Mouse (Mus musculus) embryonic facial prominence, embryonic 15.5 days (tissue): ENCODE measurements around the gene Kcnmb2. TPM values are rescaled to one million over a fixed set of nuclear protein-coding genes. Genes with fewer than 3 reads are reported as not detected.

Experiments used
- ATAC-seq: fragments of 200-750 bp; cut with Nextera tagmentation; 2 replicates; pipeline ENCODE4 v1.8.0; 2017; ENCODE audit warnings: low read depth, moderate TSS enrichment; ENCODE audit not compliant: insufficient number of reproducible peaks, low FRiP score, low TSS enrichment
- H3K27ac ChIP-seq: fragments of 300-500 bp; sonication (generic); replicated peaks from 2 replicates; pipeline ENCODE4 v1.5.1; 2015; ENCODE audit warnings: mild to moderate bottlenecking, inconsistent platforms
- H3K27me3 ChIP-seq: fragments of 300-500 bp; sonication (generic); 2 replicates; pipeline ENCODE4 v1.6.1; 2015; ENCODE audit warnings: inconsistent platforms
- H3K36me3 ChIP-seq: fragments of 300-500 bp; sonication (generic); 2 replicates; pipeline ENCODE4 v1.6.1; 2015; ENCODE audit warnings: mild to moderate bottlenecking, inconsistent platforms
- H3K4me1 ChIP-seq: fragments of 300-500 bp; sonication (generic); 2 replicates; pipeline ENCODE4 v1.6.1; 2015; ENCODE audit warnings: inconsistent platforms
- H3K4me2 ChIP-seq: fragments of 300-500 bp; sonication (generic); replicated peaks from 2 replicates; pipeline ENCODE4 v1.6.1; 2015; ENCODE audit warnings: mild to moderate bottlenecking, inconsistent platforms
- H3K4me3 ChIP-seq: fragments of 300-500 bp; sonication (generic); replicated peaks from 2 replicates; pipeline ENCODE4 v1.5.1; 2015; ENCODE audit warnings: mild to moderate bottlenecking, inconsistent platforms
- H3K9ac ChIP-seq: fragments of 300-500 bp; sonication (generic); 2 replicates; pipeline ENCODE4 v1.6.1; 2015; ENCODE audit warnings: inconsistent platforms
- H3K9me3 ChIP-seq: fragments of 300-500 bp; sonication (generic); replicated peaks from 2 replicates; pipeline ENCODE4 v1.6.1; 2016; ENCODE audit warnings: inconsistent platforms
- WGBS: fragments of 180-500 bp; shearing (Covaris S2); methylation state at CpG from one replicate; pipeline ENCODE4 v1.1.7; 2015; 5-methylcytosine and 5-hydroxymethylcytosine counted together
- polyA plus RNA-seq: library from polyadenylated mRNA; unstranded; fragments of >200 nt; fragmentation: Nextera tagmentation; extraction: Ambion mirVana; gene quantifications from 2 replicates; pipeline ENCODE4 v1.2.1, GENCODE M21; 2015

Kcnmb2 gene
- polyA plus RNA-seq, 1 experiment from 2014 or later: 2.4 TPM

DNA sequence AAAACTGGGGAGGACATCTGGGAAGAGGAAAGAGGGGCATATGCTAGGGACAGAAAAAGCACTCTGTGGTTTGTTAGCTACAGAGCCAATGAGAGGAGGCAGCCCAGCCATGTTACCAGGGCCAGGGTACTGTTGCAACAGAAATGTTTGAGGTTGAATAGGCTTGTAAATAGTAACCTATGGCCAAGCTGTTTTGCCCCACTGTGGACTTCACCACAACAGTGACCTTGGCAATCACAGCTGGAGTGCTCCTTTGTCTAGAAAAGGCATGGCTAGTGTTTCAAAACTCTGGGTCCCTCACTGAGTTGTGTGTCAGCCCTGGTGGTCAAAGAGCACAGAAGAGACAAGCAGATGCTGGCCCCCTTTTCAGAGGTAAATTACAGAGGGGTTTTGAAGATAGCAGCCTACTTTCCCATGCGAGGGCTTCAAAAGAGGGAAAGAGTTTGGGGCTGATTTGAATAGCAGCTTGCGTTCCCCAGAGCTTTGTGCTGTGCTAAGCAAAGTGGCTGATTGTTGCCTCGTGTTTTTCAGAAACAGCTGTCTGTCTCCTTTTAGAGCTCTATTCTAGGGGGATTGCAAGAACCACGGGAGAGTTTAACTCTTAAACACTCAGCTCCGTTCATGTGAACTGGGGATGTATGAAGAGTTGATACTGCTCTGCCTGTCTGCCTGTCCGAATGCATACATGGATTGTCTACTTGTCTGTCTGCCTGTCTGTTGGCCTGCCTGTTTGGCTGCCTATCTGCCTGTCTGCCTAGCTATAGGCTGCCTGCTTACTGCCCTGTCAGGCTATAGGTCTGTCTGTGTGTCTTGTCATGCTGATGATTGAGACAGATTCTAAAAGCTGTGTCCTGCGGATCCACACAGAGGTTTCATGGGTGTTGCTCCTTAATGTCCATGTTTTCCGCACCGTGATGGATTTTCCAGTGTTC lies 165.0 kb downstream of the Kcnmb2 start:
- H3K9me3 ChIP-seq: no peaks in the 10 kb centered on the region
- H3K9ac ChIP-seq: no peak overlapping the region
- no peaks in the 10 kb centered on the region for H3K36me3 ChIP-seq
- H3K4me1 ChIP-seq: no peaks in the 10 kb centered on the region
- no peak for ATAC-seq
- H3K27ac ChIP-seq: 0 out of 2 replicates have a peak overlapping the region, but pooled peaks have one; percentile 44
- H3K27me3 ChIP-seq: no peaks in the 10 kb centered on the region
- 32% methylated on average over 9 of the region's 9 CpGs for WGBS
- H3K4me2 ChIP-seq: no peak overlapping the region
- no peak overlapping the region for H3K4me3 ChIP-seq

DNA sequence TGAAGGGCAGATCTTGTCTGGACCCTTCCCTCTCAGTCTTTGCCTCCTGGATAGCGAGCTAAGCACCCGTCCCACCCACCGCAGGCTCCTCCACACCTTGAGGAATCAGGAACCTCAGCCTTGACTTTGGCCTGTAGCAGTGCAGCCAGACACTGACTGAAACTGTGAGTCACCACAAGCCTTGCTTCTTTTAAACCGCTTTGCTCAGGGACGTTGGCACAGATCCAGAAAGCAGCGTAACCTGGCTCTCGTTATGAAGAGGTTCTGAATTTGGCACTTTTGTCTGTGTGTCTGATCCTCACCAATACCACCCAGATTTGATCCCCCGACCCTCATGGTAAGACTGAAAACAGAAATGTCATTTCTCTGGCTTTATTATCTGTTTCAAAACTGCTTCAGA lies 171.6 kb downstream of the Kcnmb2 start:
- Histone ChIP-seq H3K27me3 (no peaks in the 10 kb centered on the region), H3K9me3 (no peaks in the 10 kb centered on the region), H3K4me3 (no peak overlapping the region), H3K9ac (no peak overlapping the region), H3K4me1 (no peaks in the 10 kb centered on the region), H3K4me2 (no peak overlapping the region), H3K36me3 (no peaks in the 10 kb centered on the region), H3K27ac (no peak overlapping the region)
- 40% methylated on average over 8 of the region's 8 CpGs for WGBS
- no peak for ATAC-seq

GRCm38 (mm10) chr3:32088762-32089161 lies 186.5 kb downstream of the Kcnmb2 start:
- no peak for ATAC-seq
- Histone ChIP-seq H3K27ac (no peak overlapping the region), H3K9ac (no peak overlapping the region), H3K4me1 (no peaks in the 10 kb centered on the region), H3K4me2 (no peak overlapping the region), H3K4me3 (no peak overlapping the region), H3K36me3 (no peaks in the 10 kb centered on the region), H3K9me3 (no peaks in the 10 kb centered on the region), H3K27me3 (no peaks in the 10 kb centered on the region)
- WGBS: 89% methylated on average over 1 of the region's 1 CpGs

- H3K27ac ChIP-seq: no peak overlapping the region
- H3K4me2 ChIP-seq: no peak overlapping the region
- 87% methylated on average over 10 of the region's 10 CpGs for WGBS
- no peaks in the 10 kb centered on the region for H3K27me3 ChIP-seq
- no peaks in the 10 kb centered on the region for H3K9me3 ChIP-seq
- no peak for ATAC-seq
- H3K4me1 ChIP-seq: no peaks in the 10 kb centered on the region
- H3K4me3 ChIP-seq: no peak overlapping the region
- no peak overlapping the region for H3K9ac ChIP-seq
- H3K36me3 ChIP-seq: no peaks in the 10 kb centered on the region
Measured at GRCm38 (mm10) chr3:32101391-32101790, 199.1 kb downstream of the Kcnmb2 start.

- Histone ChIP-seq H3K9me3 (no peaks in the 10 kb centered on the region), H3K27ac (no peak overlapping the region), H3K36me3 (no peaks in the 10 kb centered on the region), H3K4me3 (no peak overlapping the region), H3K4me1 (no peaks in the 10 kb centered on the region), H3K4me2 (no peak overlapping the region), H3K9ac (no peak overlapping the region), H3K27me3 (no peaks in the 10 kb centered on the region)
- 87% methylated on average over 5 of the region's 5 CpGs for WGBS
- ATAC-seq: no peak
Measured at GRCm38 (mm10) chr3:32119851-32120250, 217.5 kb downstream of the Kcnmb2 start.

- no peaks in the 10 kb centered on the region for H3K36me3 ChIP-seq
- no peak overlapping the region for H3K27ac ChIP-seq
- H3K4me1 ChIP-seq: no peaks in the 10 kb centered on the region
- no peak overlapping the region for H3K9ac ChIP-seq
- H3K9me3 ChIP-seq: no peaks in the 10 kb centered on the region
- no peak overlapping the region for H3K4me3 ChIP-seq
- 39% methylated on average over 3 of the region's 3 CpGs for WGBS
- no peaks in the 10 kb centered on the region for H3K27me3 ChIP-seq
- H3K4me2 ChIP-seq: no peak overlapping the region
- no peak for ATAC-seq
Measured at GRCm38 (mm10) chr3:32121731-32122130, 219.4 kb downstream of the Kcnmb2 start.

DNA sequence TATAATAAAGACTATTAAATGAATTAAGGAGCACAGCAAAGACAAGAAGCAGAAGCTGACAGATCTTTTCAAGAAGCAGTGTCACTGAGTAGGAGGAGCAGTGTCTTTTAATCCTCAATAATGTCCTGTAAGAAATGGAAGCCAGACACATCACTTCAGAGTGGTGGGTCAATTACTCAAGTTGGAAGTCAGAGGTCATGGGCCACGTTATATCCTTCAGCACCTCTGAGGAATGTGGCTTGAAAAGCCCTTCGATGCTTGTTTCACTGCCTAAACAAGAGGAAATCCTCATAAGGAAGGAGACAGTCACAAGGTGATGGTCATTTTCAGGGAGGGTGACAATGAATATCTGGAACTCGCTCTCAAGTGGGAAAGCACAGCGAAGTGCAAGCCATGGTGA lies 223.1 kb downstream of the Kcnmb2 start:
- Histone ChIP-seq H3K27me3 (no peaks in the 10 kb centered on the region), H3K9ac (no peak overlapping the region), H3K27ac (no peak overlapping the region), H3K36me3 (no peaks in the 10 kb centered on the region), H3K4me3 (no peak overlapping the region), H3K4me1 (no peaks in the 10 kb centered on the region), H3K4me2 (no peak overlapping the region), H3K9me3 (no peaks in the 10 kb centered on the region)
- 58% methylated on average over 4 of the region's 4 CpGs for WGBS
- ATAC-seq: no peak

DNA sequence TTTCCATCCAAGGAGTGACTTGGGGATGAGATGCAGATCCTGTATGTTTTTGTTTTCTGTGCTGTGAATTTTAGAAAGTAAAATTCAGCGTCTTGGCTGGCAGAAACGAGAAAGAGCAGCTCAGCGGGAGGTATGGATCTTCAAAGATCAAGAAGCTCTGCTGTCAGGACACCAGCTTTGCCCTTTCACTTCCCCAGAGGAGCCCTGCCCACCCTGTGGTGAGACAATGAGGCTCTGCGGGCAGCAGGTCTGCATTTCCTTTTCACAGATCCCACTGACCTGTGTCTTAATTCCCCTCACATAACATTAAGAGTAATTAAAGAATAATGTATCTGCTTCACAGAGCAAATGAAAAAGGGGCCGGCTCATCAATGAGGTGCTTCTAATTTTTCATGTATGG lies 226.1 kb downstream of the Kcnmb2 start:
- no peaks in the 10 kb centered on the region for H3K27me3 ChIP-seq
- H3K4me2 ChIP-seq: no peak overlapping the region
- H3K9ac ChIP-seq: no peak overlapping the region
- no peaks in the 10 kb centered on the region for H3K36me3 ChIP-seq
- no peak for ATAC-seq
- no peaks in the 10 kb centered on the region for H3K4me1 ChIP-seq
- H3K27ac ChIP-seq: no peak overlapping the region
- H3K4me3 ChIP-seq: no peak overlapping the region
- no peaks in the 10 kb centered on the region for H3K9me3 ChIP-seq
- 7% methylated on average over 5 of the region's 5 CpGs for WGBS

DNA sequence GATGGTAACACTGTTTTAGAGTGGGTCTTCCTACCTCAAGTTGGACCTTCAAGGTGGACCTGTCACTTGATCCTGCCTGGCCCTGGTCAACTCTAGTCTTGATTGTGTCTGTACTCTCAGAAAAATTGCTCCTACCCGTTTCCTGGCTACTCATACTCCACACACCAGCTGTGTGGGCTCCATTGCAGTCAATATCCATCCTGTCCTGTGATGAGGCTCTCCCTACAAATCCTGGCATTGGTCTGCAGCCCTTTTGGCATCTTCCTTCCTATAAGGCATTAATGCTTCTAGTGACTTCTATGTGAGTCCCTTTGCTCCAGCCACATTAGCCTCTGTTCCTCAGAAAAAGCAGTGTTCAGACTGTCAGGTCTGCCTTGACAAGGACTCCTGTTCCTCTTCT lies 228.4 kb downstream of the Kcnmb2 start:
- Histone ChIP-seq H3K27ac (no peak overlapping the region), H3K27me3 (no peaks in the 10 kb centered on the region), H3K36me3 (no peaks in the 10 kb centered on the region), H3K4me1 (no peaks in the 10 kb centered on the region), H3K4me2 (no peak overlapping the region), H3K4me3 (no peak overlapping the region), H3K9ac (no peak overlapping the region), H3K9me3 (no peaks in the 10 kb centered on the region)
- WGBS: 50% methylated on average over 1 of the region's 1 CpGs
- no peak for ATAC-seq

DNA sequence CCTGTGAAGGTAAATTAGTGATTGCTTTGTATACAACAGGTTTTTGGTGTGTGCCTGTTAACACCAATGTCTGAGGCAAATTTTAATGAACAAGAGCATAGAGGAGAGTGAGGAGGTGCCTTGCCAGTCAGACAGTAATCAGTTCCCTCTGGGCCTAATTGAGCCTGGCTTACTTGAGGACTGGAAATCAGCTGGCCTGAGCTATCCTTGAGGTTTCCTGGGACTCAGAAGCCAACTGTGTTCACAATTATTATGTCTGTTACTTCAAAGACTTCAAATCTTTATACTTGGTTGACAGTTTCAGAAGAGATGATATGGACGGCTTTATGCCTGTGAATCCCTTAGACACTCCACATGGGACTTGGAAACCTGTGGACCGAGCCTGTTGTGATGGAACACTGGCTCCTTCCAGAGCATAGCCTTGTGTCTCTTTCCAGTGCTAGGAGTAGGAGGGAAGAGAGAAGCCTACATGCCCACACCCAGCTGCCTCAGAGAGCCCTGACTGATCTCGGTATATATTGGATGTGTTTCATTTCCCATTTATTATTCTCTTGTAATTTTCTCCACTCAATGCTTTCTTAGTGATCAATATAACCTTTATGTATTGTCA lies 230.2 kb downstream of the Kcnmb2 start:
- Histone ChIP-seq H3K4me3 (no peak overlapping the region), H3K4me1 (no peaks in the 10 kb centered on the region), H3K4me2 (no peak overlapping the region), H3K9ac (no peak overlapping the region), H3K27ac (no peak overlapping the region), H3K36me3 (no peaks in the 10 kb centered on the region), H3K27me3 (no peaks in the 10 kb centered on the region), H3K9me3 (no peaks in the 10 kb centered on the region)
- no peak for ATAC-seq
- WGBS: 66% methylated on average over 3 of the region's 3 CpGs

DNA sequence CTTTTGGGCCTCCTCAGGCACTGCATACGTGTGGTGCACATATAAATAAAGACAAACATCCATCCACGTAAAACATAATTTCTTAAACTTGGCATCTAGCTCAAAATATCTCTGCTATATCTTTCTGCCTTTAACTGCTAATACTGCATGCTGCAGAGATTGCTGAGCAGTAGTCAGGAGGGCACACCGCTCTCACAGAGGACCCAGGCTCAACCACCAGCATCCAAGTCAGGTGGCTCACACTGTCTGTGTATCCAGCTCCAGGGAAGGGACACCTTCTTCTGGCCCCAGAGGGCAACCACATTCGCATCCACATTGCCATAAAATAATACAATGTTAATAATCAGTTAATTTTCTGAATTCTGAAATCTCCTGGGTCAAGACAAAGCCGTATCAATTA lies 241.9 kb downstream of the Kcnmb2 start:
- Histone ChIP-seq H3K4me3 (no peak overlapping the region), H3K4me2 (no peak overlapping the region), H3K9ac (no peak overlapping the region), H3K27me3 (no peaks in the 10 kb centered on the region), H3K27ac (no peak overlapping the region), H3K36me3 (no peaks in the 10 kb centered on the region), H3K9me3 (no peaks in the 10 kb centered on the region), H3K4me1 (no peaks in the 10 kb centered on the region)
- ATAC-seq: no peak
- 84% methylated on average over 5 of the region's 5 CpGs for WGBS
